Mouse (Mus musculus) bone marrow macrophage, adult 2 months (primary cell): ENCODE data around the gene Fam69a.

Experiments used
- CTCF ChIP-seq: IDR thresholded peaks from 2 replicates; pipeline ENCODE4 v1.5.1; 2012; ENCODE audit warnings: low read depth, mild to moderate bottlenecking, low read length, moderate library complexity
- POLR2A ChIP-seq: IDR thresholded peaks from 2 replicates; pipeline ENCODE4 v1.6.1; 2012; ENCODE audit warnings: mild to moderate bottlenecking, low read depth, low read length, borderline replicate concordance

GRCm38 (mm10) chr5:107904325-107904724 is 82.6 kb downstream of the Fam69a start:
- TF ChIP-seq CTCF (no peak), POLR2A (no peak)
